Mouse (Mus musculus) kidney, embryonic 16.5 days (tissue): Measurements from ENCODE around the gene Rnf144b. TPM values are rescaled to one million over a fixed set of nuclear protein-coding genes. Genes with fewer than 3 reads are reported as not detected.

ENCODE experiments used
- ATAC-seq: fragments of 200-750 bp; cut with Nextera tagmentation; 2 replicates; pipeline ENCODE4 v1.8.0; 2017; ENCODE audit warnings: moderate TSS enrichment; ENCODE audit not compliant: low FRiP score, low TSS enrichment
- H3K27ac ChIP-seq: fragments of 300-500 bp; sonication (generic); 2 replicates; pipeline ENCODE4 v1.5.1; 2014; ENCODE audit warnings: low read length
- H3K27me3 ChIP-seq: fragments of 300-500 bp; sonication (generic); 2 replicates; pipeline ENCODE4 v1.6.1; 2014; ENCODE audit warnings: low read length, control low read depth, mixed read lengths; ENCODE audit not compliant: insufficient read depth
- H3K36me3 ChIP-seq: fragments of 300-500 bp; sonication (generic); 2 replicates; pipeline ENCODE4 v1.6.1; 2014; ENCODE audit warnings: low read length, control low read depth, mixed read lengths; ENCODE audit not compliant: insufficient read depth
- H3K4me1 ChIP-seq: fragments of 300-500 bp; sonication (generic); 2 replicates; pipeline ENCODE4 v1.6.1; 2014; ENCODE audit warnings: low read length, control low read depth, mixed read lengths; ENCODE audit not compliant: insufficient read depth
- H3K4me2 ChIP-seq: fragments of 300-500 bp; sonication (generic); replicated peaks from 2 replicates; pipeline ENCODE4 v1.6.1; 2014; ENCODE audit warnings: low read depth, low read length
- H3K4me3 ChIP-seq: fragments of 300-500 bp; sonication (generic); 2 replicates; pipeline ENCODE4 v1.5.1; 2014; ENCODE audit warnings: mild to moderate bottlenecking, low read length
- H3K9ac ChIP-seq: fragments of 300-500 bp; sonication (generic); replicated peaks from 2 replicates; pipeline ENCODE4 v1.6.1; 2014; ENCODE audit warnings: low read length
- H3K9me3 ChIP-seq: fragments of 300-500 bp; sonication (generic); 2 replicates; pipeline ENCODE4 v1.6.1; 2016; ENCODE audit warnings: low read length, control low read depth
- WGBS: fragments of 180-500 bp; shearing (Covaris S2); extraction: QIAGEN DNeasy Blood & Tissue Kit; methylation state at CpG from one replicate; pipeline ENCODE4 v1.1.7; 2014; 5-methylcytosine and 5-hydroxymethylcytosine counted together
- polyA plus RNA-seq: library from polyadenylated mRNA; unstranded; fragments of >200 nt; fragmentation: Nextera tagmentation; extraction: Ambion mirVana; gene quantifications from 2 replicates; pipeline ENCODE4 v1.2.1, GENCODE M21; 2015

Gene Rnf144b
- polyA plus RNA-seq, 1 experiment from 2014 or later = 1.0 TPM

DNA sequence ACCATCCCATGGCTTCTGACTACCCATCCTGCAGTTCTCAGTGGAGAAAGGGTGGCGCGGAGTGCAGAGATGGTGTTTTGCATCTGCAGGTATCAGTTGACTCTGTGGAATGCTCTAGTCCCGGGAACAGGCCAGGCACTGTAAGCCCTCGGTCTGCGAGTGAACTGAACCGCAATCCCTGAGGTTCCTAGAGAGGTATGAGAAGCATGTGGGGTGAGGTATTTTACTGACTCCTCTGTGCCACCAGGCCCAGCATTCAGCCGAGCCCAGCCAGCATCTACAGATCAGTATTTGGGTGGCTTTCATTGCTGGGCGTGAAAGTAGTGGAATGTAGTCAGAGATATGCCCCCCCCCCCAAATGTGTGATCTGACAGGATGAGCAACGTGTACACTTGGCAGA, 23.5 kb downstream of the Rnf144b start:
- Histone ChIP-seq H3K27me3 (no peaks in the 10 kb centered on the region), H3K4me3 (no peak overlapping the region), H3K27ac (no peak overlapping the region), H3K4me2 (no peak overlapping the region), H3K4me1 (0 out of 2 replicates have a peak, but pooled peaks cover 6% of the 10 kb centered on the region), H3K9me3 (no peaks in the 10 kb centered on the region), H3K9ac (no peak overlapping the region), H3K36me3 (no peaks in the 10 kb centered on the region)
- no peak for ATAC-seq
- WGBS = 47% methylated on average over 9 of the region's 9 CpGs

DNA sequence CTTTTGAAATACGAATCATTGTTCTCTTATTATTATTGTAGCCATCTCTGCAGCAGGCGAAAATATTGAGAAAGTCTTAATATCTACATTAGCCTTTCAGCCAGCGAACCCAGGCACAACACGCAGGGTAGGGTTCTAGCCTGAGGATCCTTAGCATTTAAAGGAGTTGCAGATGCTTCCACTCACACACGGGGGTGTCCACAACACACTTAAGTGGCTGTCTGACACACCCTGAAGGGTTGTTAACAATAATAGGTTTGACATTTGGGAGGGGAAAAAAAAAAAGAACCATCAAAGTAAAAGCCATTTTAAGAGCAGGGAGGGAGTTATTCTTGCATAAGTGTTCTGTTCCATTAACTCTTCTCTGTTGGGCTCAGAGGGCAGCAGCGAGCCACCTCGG, 23.9 kb downstream of the Rnf144b start:
- no peaks in the 10 kb centered on the region for H3K9me3 ChIP-seq
- no peaks in the 10 kb centered on the region for H3K27me3 ChIP-seq
- H3K36me3 ChIP-seq = no peaks in the 10 kb centered on the region
- 45% methylated on average over 7 of the region's 7 CpGs for WGBS
- H3K27ac ChIP-seq = no peak overlapping the region
- no peak overlapping the region for H3K9ac ChIP-seq
- ATAC-seq = no peak
- H3K4me2 ChIP-seq = no peak overlapping the region
- H3K4me1 ChIP-seq = 0 out of 2 replicates have a peak, but pooled peaks cover 6% of the 10 kb centered on the region
- no peak overlapping the region for H3K4me3 ChIP-seq

DNA sequence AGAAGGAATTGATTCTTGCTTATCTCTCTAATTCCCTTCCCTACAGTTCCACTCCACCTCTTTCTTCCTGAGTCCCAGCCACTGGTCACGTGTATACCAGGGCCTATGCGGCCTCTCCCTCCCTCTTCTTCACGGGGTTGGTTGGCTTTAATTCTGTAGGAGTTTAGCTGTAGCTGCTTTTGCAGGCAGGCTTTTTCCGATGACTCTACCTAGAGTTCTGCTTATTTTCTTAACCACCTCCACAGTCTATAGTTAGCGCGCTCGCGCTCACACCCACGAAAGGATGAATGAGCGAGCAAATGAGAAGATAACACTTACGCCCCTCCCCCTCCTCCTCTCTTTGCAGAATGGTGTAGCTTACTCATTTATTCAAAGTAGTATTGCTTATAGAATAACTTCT, 26.1 kb downstream of the Rnf144b start:
- ATAC-seq = peak; percentile 58; the same call in 1 of the 2 replicates
- Histone ChIP-seq H3K27ac (no peak overlapping the region), H3K4me1 (0 out of 2 replicates have a peak, but pooled peaks cover 6% of the 10 kb centered on the region), H3K9me3 (no peaks in the 10 kb centered on the region), H3K4me3 (no peak overlapping the region), H3K9ac (no peak overlapping the region), H3K36me3 (no peaks in the 10 kb centered on the region), H3K27me3 (no peaks in the 10 kb centered on the region), H3K4me2 (peak overlapping the region; percentile 30; the same call in 1 of the 2 replicates)
- 36% methylated on average over 11 of the region's 11 CpGs for whole genome bisulfite sequencing

DNA sequence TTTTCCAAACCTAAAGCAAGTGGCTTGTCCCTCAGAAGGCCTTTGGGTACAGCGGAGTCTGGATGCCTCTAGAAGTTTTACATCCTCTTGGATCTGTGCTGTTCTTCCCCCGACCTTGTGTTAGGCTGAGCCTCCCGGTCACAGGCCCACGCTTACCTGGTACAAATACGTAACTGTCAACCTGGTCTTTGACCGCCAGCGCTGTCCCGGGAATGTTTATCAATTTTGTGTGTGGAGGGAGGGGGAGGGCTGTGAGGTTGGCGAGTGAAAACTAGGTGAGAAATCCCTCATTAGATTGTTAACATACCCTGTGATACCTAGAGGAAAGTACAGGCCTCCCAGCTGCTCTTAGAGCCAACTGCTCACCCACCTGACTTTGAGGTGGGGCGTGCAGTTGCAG, 27.5 kb downstream of the Rnf144b start:
- Histone ChIP-seq H3K27ac (no peak overlapping the region), H3K9me3 (no peaks in the 10 kb centered on the region), H3K27me3 (no peaks in the 10 kb centered on the region), H3K4me3 (no peak overlapping the region), H3K4me2 (no peak overlapping the region), H3K36me3 (no peaks in the 10 kb centered on the region), H3K9ac (no peak overlapping the region), H3K4me1 (0 out of 2 replicates have a peak, but pooled peaks cover 6% of the 10 kb centered on the region)
- ATAC-seq = no peak
- WGBS = 94% methylated on average over 10 of the region's 10 CpGs

DNA sequence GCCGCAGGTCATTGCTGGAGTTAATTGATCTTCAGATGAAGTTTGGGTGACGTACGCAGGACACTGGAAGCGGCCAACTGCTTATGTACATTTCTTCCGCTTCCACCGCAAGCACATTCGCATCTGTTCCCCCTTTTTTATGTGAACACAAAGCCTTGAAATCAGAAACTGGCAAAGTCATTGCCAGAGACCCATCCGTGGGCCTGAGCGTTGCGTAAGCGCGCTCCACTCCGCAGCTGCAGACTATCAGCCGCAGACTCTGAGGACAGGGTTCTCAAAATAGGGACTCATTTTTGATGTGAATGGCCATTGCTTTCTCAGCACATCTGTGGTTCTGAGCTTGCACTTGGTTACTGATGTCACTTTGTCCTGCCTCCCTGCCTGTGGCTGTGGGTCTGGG, 28.6 kb downstream of the Rnf144b start:
- Histone ChIP-seq H3K4me1 (0 out of 2 replicates have a peak, but pooled peaks cover 6% of the 10 kb centered on the region), H3K9ac (no peak overlapping the region)

DNA sequence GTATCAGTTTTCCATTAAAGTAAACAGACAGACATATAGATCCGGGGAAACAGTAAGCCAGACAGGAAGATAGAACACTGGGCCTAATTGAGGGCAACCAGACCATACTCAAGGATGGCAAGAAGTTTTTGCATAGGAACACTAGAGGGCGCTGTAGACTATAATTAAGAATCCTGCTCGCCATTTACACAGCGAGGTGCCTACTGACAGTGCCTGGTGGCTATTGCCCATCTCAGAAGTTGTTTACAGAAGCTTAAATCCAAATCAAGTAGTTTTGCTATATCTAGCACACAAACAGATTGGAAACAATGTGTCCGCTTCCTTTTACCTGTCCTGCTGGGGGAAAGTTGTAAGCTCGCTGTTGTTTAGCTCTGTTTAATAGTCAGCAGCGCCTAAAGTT, 29.9 kb downstream of the Rnf144b start:
- H3K4me3 ChIP-seq = no peak overlapping the region
- no peaks in the 10 kb centered on the region for H3K4me1 ChIP-seq
- H3K27me3 ChIP-seq = no peaks in the 10 kb centered on the region
- no peak overlapping the region for H3K9ac ChIP-seq
- no peaks in the 10 kb centered on the region for H3K36me3 ChIP-seq
- H3K4me2 ChIP-seq = no peak overlapping the region
- WGBS = 37% methylated on average over 7 of the region's 7 CpGs
- no peaks in the 10 kb centered on the region for H3K9me3 ChIP-seq
- H3K27ac ChIP-seq = no peak overlapping the region
- no peak for ATAC-seq

More for the DNA sequence above, 28.6 kb downstream of the Rnf144b start:
- Histone ChIP-seq H3K27me3 (no peaks in the 10 kb centered on the region), H3K36me3 (no peaks in the 10 kb centered on the region), H3K4me2 (no peak overlapping the region), H3K4me3 (no peak overlapping the region), H3K9me3 (no peaks in the 10 kb centered on the region), H3K27ac (no peak overlapping the region)
- ATAC-seq = no peak
- 91% methylated on average over 14 of the region's 14 CpGs for WGBS

DNA sequence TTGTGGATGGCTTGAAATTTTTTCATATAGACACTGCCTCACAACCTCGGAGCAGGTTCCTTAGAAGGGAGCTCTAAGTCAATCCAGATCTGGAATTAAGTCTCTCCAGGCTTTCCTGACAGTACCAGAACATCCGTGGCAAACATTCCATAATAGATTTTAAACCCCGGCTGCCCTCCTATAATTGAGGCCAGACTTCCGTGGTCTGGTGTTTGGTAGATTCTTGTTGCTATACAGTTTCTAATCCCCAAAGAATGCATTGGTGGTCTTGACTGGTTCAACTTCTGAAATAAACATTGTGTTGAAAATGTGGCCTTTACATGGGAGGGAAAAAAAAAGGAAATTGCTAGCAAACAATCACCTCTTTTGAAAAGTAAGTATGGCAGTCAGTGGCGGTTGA, 30.8 kb downstream of the Rnf144b start:
- H3K27me3 ChIP-seq = no peaks in the 10 kb centered on the region
- no peak overlapping the region for H3K27ac ChIP-seq
- no peak overlapping the region for H3K4me3 ChIP-seq
- H3K9ac ChIP-seq = no peak overlapping the region
- no peak overlapping the region for H3K4me2 ChIP-seq
- H3K4me1 ChIP-seq = no peaks in the 10 kb centered on the region
- 85% methylated on average over 5 of the region's 5 CpGs for whole genome bisulfite sequencing
- ATAC-seq = no peak
- no peaks in the 10 kb centered on the region for H3K36me3 ChIP-seq
- no peaks in the 10 kb centered on the region for H3K9me3 ChIP-seq

DNA sequence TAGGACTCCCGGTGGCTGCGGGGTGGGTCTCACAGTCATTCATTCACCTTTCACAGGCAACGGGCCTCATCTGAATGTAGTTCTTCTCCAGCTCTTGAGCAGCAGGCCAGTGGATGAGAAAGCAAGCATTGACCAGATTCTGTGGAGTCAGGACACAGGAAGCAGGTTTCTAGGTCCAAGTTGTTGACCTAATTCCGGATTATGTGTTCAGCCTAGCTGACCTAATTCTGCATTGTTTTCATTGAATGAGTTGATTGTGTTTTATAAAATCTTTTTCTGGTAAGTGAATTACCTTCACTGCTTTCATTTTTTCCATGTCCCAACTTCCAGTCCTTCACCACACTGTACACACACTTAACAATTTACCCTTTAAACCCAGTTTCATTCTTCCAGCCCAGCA, 32.4 kb downstream of the Rnf144b start:
- no peaks in the 10 kb centered on the region for H3K9me3 ChIP-seq
- no peak overlapping the region for H3K9ac ChIP-seq
- no peak overlapping the region for H3K4me2 ChIP-seq
- 72% methylated on average over 4 of the region's 4 CpGs for WGBS
- no peak for ATAC-seq
- no peak overlapping the region for H3K4me3 ChIP-seq
- no peaks in the 10 kb centered on the region for H3K27me3 ChIP-seq
- H3K36me3 ChIP-seq = no peaks in the 10 kb centered on the region
- H3K4me1 ChIP-seq = no peaks in the 10 kb centered on the region
- no peak overlapping the region for H3K27ac ChIP-seq

DNA sequence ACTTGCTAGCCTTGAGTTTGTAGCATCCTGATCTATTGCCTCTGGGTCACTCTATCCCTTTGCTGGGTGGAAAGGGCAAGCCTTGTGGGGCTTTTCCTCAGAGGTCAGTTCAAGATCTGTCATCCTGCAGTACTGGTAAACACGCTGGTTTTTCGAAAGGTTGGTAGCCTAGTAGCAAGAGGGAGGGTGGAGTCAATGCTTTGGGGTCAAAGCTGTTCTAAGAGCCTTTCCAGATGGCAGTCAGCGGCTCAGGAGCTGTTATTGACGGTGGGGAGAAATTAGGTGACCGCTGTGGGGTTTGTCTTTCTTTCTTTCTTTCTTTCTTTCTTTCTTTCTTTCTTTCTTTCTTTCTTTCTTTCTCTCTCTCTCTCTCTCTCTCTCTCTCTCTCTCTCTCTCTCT, 34.4 kb downstream of the Rnf144b start:
- H3K9ac ChIP-seq = no peak overlapping the region
- H3K4me3 ChIP-seq = no peak overlapping the region
- H3K27me3 ChIP-seq = no peaks in the 10 kb centered on the region
- no peak overlapping the region for H3K4me2 ChIP-seq
- H3K4me1 ChIP-seq = no peaks in the 10 kb centered on the region
- H3K36me3 ChIP-seq = no peaks in the 10 kb centered on the region
- no peaks in the 10 kb centered on the region for H3K9me3 ChIP-seq
- ATAC-seq = no peak
- WGBS = 28% methylated on average over 5 of the region's 5 CpGs
- H3K27ac ChIP-seq = no peak overlapping the region

DNA sequence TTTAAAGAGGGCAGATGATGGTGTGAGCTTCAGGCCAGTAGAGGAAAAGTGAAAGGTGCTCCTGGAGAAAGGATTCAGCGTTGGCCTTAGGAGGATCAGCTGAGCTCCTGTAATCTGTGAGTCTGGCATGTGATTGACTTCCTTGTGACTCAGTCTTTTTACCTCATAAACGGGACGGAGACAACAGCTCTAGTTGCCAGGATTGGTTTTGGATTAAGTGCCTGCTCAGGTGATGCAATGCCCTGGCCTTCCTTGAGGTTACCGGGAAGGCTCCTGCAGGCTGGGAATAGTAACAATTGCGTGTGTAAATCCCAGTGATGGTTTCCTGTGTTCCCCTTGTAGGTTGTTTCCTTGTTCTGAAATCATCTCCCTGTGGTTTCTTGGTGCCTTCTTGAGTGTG, 39.5 kb downstream of the Rnf144b start:
- H3K9me3 ChIP-seq = peaks cover 6% of the 10 kb centered on the region
- ATAC-seq = no peak
- no peak overlapping the region for H3K4me2 ChIP-seq
- no peak overlapping the region for H3K9ac ChIP-seq
- WGBS = 87% methylated on average over 5 of the region's 5 CpGs
- no peaks in the 10 kb centered on the region for H3K36me3 ChIP-seq
- H3K27ac ChIP-seq = no peak overlapping the region
- no peaks in the 10 kb centered on the region for H3K27me3 ChIP-seq
- H3K4me3 ChIP-seq = no peak overlapping the region
- H3K4me1 ChIP-seq = no peaks in the 10 kb centered on the region
